Mouse (Mus musculus): ENCODE measurements at regions not wholly inside any gene's neighbourhood (a gene's known extent, or its start where the extent isn't known, plus 50 kb on each side); places are given as distances from the start of the nearest gene placed in this dataset.
"Not testable (repeated sequence)": the region's sequence is repeated elsewhere in the genome, so short reads cannot be mapped to it uniquely, and the experiment has no call there.

DNA sequence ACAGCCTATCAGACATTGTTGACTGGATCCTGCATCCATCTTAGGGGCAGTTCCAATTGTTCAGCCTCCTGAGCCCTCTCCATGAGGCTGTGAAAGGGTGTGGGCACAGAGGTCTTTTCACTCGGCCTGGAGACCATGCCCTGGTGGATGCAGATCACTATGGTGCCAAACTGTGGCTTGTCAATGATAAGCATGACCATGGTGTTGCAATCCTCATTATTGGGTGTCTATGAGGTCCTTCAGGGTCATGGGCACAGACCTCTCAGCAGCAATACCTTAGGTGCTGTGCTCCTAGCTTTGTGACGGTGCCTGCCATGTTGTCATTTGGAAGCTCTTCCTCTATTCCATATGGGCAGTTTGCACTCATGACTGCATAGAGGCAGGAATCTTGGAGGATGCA is 114.0 kb upstream of the Mocs1 start:
- no peak overlapping the region for H3K9ac ChIP-seq (ENCODE audit: low read length)
- no peak overlapping the region for H3K4me2 ChIP-seq (ENCODE audit: low read depth, low read length, severe bottlenecking)
- H3K36me3 ChIP-seq (ENCODE audit: control insufficient read depth, insufficient read depth, low read length) = no peaks in the 10 kb centered on the region
- ATAC-seq (replicated peaks; ENCODE audit: low FRiP score) (no peak), DNase-seq (ENCODE audit: low spot score) (no peak)
- H3K4me3 ChIP-seq (ENCODE audit: low read depth, low read length) = no peak overlapping the region
- H3K27ac ChIP-seq (ENCODE audit: low read depth, low read length) = no peak overlapping the region
- no peaks in the 10 kb centered on the region for H3K4me1 ChIP-seq (replicated peaks; ENCODE audit: control insufficient read depth, insufficient read depth, low read length)
- no peaks in the 10 kb centered on the region for H3K27me3 ChIP-seq (ENCODE audit: control insufficient read depth, insufficient read depth, low read length)
- 84% methylated on average over 2 of the region's 2 CpGs for whole genome bisulfite sequencing
- H3K9me3 ChIP-seq (ENCODE audit: control insufficient read depth, low read length) = no peaks in the 10 kb centered on the region

DNA sequence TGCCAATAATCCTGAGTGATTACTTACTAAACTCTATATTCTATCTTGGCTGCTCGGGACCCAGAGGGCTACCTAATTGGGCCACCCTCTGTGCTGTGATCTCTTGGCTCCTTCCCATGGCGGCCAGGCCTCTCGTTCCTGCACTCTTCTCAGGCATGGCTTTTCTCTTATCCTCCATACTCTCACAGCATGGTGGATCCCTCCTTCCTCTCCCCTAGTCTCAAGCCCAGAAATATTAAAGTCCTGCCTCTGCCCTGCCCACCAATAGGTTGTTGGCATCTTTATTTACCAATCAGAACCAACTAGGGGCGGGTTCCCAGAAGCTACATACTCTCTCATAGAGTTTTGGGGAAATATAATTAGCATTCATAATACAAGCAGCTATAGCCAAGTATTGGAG is 100.6 kb upstream of the Mocs1 start:
- no peaks in the 10 kb centered on the region for H3K9me3 ChIP-seq (ENCODE audit: control insufficient read depth, low read length)
- no peaks in the 10 kb centered on the region for H3K27me3 ChIP-seq (ENCODE audit: control insufficient read depth, insufficient read depth, low read length)
- H3K36me3 ChIP-seq (ENCODE audit: control insufficient read depth, insufficient read depth, low read length) = no peaks in the 10 kb centered on the region
- H3K9ac ChIP-seq (ENCODE audit: low read length) = no peak overlapping the region
- no peaks in the 10 kb centered on the region for H3K4me1 ChIP-seq (replicated peaks; ENCODE audit: control insufficient read depth, insufficient read depth, low read length)
- DNase-seq (ENCODE audit: low spot score) (no peak), ATAC-seq (replicated peaks; ENCODE audit: low FRiP score) (no peak)
- H3K4me2 ChIP-seq (ENCODE audit: low read depth, low read length, severe bottlenecking) = no peak overlapping the region
- no peak overlapping the region for H3K27ac ChIP-seq (ENCODE audit: low read depth, low read length)
- no peak overlapping the region for H3K4me3 ChIP-seq (ENCODE audit: low read depth, low read length)
- WGBS = 43% methylated on average over 4 of the region's 4 CpGs

DNA sequence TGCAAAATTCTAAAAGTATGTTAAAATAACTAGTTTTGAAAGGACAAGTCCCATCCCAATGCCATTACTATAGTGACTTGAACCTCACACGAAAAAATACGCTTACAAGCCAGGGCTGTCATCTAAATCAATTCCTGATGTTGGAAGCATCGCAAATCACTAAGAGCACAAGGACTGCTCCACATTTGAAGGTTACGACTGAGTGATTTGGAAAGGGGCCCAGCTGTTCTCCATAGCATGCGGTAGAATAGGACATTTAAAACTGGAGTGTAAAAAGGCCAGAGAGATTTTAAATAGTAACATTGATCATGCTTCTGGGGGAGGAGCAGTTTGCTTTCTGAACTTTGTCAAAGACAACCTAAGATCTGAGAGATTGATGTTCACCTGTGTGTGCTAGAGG is 92.8 kb upstream of the Mocs1 start:
- DNase-seq (ENCODE audit: low spot score) (no peak), ATAC-seq (replicated peaks; ENCODE audit: low FRiP score) (no peak)
- H3K4me2 ChIP-seq (ENCODE audit: low read depth, low read length, severe bottlenecking) = no peak overlapping the region
- H3K9me3 ChIP-seq (ENCODE audit: control insufficient read depth, low read length) = no peaks in the 10 kb centered on the region
- H3K9ac ChIP-seq (ENCODE audit: low read length) = no peak overlapping the region
- H3K36me3 ChIP-seq (ENCODE audit: control insufficient read depth, insufficient read depth, low read length) = no peaks in the 10 kb centered on the region
- no peaks in the 10 kb centered on the region for H3K4me1 ChIP-seq (replicated peaks; ENCODE audit: control insufficient read depth, insufficient read depth, low read length)
- H3K27me3 ChIP-seq (ENCODE audit: control insufficient read depth, insufficient read depth, low read length) = no peaks in the 10 kb centered on the region
- no peak overlapping the region for H3K27ac ChIP-seq (ENCODE audit: low read depth, low read length)
- WGBS = 91% methylated on average over 5 of the region's 5 CpGs
- H3K4me3 ChIP-seq (ENCODE audit: low read depth, low read length) = no peak overlapping the region

DNA sequence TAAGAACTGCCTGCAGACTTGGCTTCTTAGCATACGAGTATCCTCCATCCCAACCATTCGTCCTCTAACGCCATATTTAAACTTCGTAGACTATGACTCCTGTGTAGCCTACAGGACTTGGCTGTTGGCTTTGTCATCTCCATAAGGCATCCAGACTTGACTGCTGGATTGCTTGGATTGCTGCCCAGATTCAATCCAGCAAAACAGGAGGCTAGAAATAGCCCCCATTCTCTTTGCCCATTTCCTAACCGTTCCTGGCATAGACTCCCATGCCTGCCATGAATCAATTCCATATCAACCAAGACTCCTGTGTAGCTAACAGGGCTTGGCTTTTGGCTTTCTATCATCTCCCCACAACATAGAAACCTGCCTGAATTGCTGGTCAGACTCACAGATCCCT is 90.3 kb upstream of the Mocs1 start:
- no peaks in the 10 kb centered on the region for H3K27me3 ChIP-seq (ENCODE audit: control insufficient read depth, insufficient read depth, low read length)
- H3K4me3 ChIP-seq (ENCODE audit: low read depth, low read length) = no peak overlapping the region
- DNase-seq (ENCODE audit: low spot score) = no peak
- H3K9ac ChIP-seq (ENCODE audit: low read length) = no peak overlapping the region
- WGBS = 95% methylated on average over 5 of the region's 5 CpGs
- ATAC-seq (replicated peaks; ENCODE audit: low FRiP score) = no peak
- H3K36me3 ChIP-seq (ENCODE audit: control insufficient read depth, insufficient read depth, low read length) = no peaks in the 10 kb centered on the region
- no peak overlapping the region for H3K4me2 ChIP-seq (ENCODE audit: low read depth, low read length, severe bottlenecking)
- no peaks in the 10 kb centered on the region for H3K9me3 ChIP-seq (ENCODE audit: control insufficient read depth, low read length)
- H3K4me1 ChIP-seq (replicated peaks; ENCODE audit: control insufficient read depth, insufficient read depth, low read length) = no peaks in the 10 kb centered on the region
- no peak overlapping the region for H3K27ac ChIP-seq (ENCODE audit: low read depth, low read length)

DNA sequence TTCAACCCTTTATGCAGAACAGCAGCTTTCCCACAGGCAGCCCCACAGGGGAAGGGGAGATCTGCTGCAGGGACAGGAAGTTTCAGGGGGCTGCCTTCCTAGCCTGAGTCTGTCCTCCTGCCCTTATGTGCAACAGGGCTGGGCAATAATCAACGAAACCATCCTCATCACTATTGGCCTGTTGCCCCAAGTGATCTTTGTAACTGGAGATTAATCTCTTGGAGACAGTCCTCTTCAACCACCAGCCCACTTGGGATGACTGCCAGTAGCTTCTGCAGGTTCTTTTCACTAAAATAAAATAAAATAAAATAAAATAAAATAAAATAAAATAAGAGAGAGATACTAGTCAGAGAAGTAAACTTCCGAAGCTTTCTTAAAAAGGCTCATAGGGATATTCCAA is 85.5 kb upstream of the Mocs1 start:
- no peak overlapping the region for H3K4me3 ChIP-seq (ENCODE audit: low read depth, low read length)
- H3K9ac ChIP-seq (ENCODE audit: low read length) = no peak overlapping the region
- no peak overlapping the region for H3K4me2 ChIP-seq (ENCODE audit: low read depth, low read length, severe bottlenecking)
- no peaks in the 10 kb centered on the region for H3K9me3 ChIP-seq (ENCODE audit: control insufficient read depth, low read length)
- H3K27ac ChIP-seq (ENCODE audit: low read depth, low read length) = no peak overlapping the region
- 83% methylated on average over 2 of the region's 2 CpGs for WGBS
- no peaks in the 10 kb centered on the region for H3K4me1 ChIP-seq (replicated peaks; ENCODE audit: control insufficient read depth, insufficient read depth, low read length)
- H3K36me3 ChIP-seq (ENCODE audit: control insufficient read depth, insufficient read depth, low read length) = no peaks in the 10 kb centered on the region
- ATAC-seq (replicated peaks; ENCODE audit: low FRiP score) = no peak
- DNase-seq (ENCODE audit: low spot score) = no peak
- H3K27me3 ChIP-seq (ENCODE audit: control insufficient read depth, insufficient read depth, low read length) = no peaks in the 10 kb centered on the region

DNA sequence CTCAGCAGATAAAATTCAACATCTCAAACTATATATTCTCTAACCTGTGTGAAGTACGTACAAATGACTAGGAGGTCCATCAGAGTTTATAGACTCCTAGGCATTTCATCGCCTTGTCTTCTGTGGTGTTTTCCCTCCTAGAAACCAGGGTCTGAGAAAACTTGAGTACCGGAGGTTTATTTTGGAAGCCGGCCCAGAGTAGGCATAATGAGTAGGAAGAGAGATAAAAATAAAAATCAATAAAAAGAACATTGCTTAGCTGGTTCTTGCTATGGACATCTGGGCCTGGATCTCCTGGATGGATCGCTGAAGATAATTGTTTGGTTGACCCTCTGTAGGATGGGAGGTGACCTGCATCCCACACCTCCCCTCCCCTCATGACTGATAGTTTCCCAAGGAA is 81.5 kb upstream of the Mocs1 start:
- H3K9ac ChIP-seq (ENCODE audit: low read length) = no peak overlapping the region
- H3K4me3 ChIP-seq (ENCODE audit: low read depth, low read length) = no peak overlapping the region
- DNase-seq (ENCODE audit: low spot score) (no peak), ATAC-seq (replicated peaks; ENCODE audit: low FRiP score) (no peak)
- H3K9me3 ChIP-seq (ENCODE audit: control insufficient read depth, low read length) = no peaks in the 10 kb centered on the region
- H3K36me3 ChIP-seq (ENCODE audit: control insufficient read depth, insufficient read depth, low read length) = no peaks in the 10 kb centered on the region
- WGBS = 92% methylated on average over 5 of the region's 5 CpGs
- no peaks in the 10 kb centered on the region for H3K4me1 ChIP-seq (replicated peaks; ENCODE audit: control insufficient read depth, insufficient read depth, low read length)
- H3K4me2 ChIP-seq (ENCODE audit: low read depth, low read length, severe bottlenecking) = no peak overlapping the region
- H3K27me3 ChIP-seq (ENCODE audit: control insufficient read depth, insufficient read depth, low read length) = no peaks in the 10 kb centered on the region
- H3K27ac ChIP-seq (ENCODE audit: low read depth, low read length) = no peak overlapping the region

DNA sequence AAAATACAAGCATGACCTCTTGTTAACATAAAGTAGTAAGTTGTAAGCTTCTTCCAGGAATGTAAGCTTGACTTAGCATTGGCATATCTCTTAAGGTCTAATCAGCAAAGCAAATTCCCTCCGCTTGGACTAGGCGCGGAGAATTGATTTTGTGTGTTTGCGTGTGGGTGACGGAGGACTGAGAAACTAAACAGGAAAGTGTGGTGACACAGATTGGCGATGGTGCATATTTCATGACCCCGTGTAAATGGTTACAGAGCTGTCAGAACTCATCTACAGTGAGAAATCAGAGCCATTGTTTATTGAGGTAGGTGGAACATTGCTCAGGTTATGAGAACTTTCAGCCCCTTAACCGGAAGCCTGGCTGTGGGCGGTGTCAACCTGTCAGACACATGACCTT is 78.8 kb upstream of the Mocs1 start:
- H3K4me2 ChIP-seq (ENCODE audit: low read depth, low read length, severe bottlenecking) = no peak overlapping the region

DNA sequence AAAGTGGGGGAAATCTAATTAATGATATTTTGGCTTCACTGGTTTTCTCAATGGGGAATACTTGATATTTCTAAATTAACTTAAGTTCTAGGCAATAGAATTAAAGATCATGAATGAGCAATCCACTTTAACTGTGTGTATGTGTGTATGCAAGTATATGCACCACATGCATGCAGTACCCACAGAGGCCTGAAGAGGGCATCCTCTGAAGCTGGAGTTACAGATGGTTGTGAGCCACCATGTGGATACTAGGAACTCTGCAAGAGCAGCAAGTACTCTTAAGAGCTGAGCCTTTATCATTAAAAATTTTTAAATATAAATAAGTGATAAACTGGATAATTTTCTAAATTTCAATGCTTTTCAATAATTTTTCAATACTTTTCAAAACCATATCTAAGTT is 69.0 kb upstream of the Mocs1 start:
- no peaks in the 10 kb centered on the region; the same call in 1 of the 2 replicates for H3K9me3 ChIP-seq (ENCODE audit: control insufficient read depth, low read length)
- no peak overlapping the region for H3K4me2 ChIP-seq (ENCODE audit: low read depth, low read length, severe bottlenecking)
- H3K27me3 ChIP-seq (ENCODE audit: control insufficient read depth, insufficient read depth, low read length) = no peaks in the 10 kb centered on the region
- H3K36me3 ChIP-seq (ENCODE audit: control insufficient read depth, insufficient read depth, low read length) = no peaks in the 10 kb centered on the region
- no peak overlapping the region for H3K9ac ChIP-seq (ENCODE audit: low read length)
- no peak overlapping the region for H3K4me3 ChIP-seq (ENCODE audit: low read depth, low read length)
- ATAC-seq (replicated peaks; ENCODE audit: low FRiP score) = no peak
- H3K27ac ChIP-seq (ENCODE audit: low read depth, low read length) = no peak overlapping the region
- DNase-seq (ENCODE audit: low spot score) = no peak
- no peaks in the 10 kb centered on the region for H3K4me1 ChIP-seq (replicated peaks; ENCODE audit: control insufficient read depth, insufficient read depth, low read length)

More for the DNA sequence above, 78.8 kb upstream of the Mocs1 start:
- Histone ChIP-seq H3K4me1 (replicated peaks; ENCODE audit: control insufficient read depth, insufficient read depth, low read length) (no peaks in the 10 kb centered on the region), H3K27ac (ENCODE audit: low read depth, low read length) (no peak overlapping the region), H3K27me3 (ENCODE audit: control insufficient read depth, insufficient read depth, low read length) (no peaks in the 10 kb centered on the region), H3K36me3 (ENCODE audit: control insufficient read depth, insufficient read depth, low read length) (no peaks in the 10 kb centered on the region), H3K9ac (ENCODE audit: low read length) (no peak overlapping the region), H3K4me3 (ENCODE audit: low read depth, low read length) (no peak overlapping the region), H3K9me3 (ENCODE audit: control insufficient read depth, low read length) (no peaks in the 10 kb centered on the region)
- no peak for ATAC-seq (replicated peaks; ENCODE audit: low FRiP score)
- WGBS = 89% methylated on average over 9 of the region's 9 CpGs
- no peak for DNase-seq (ENCODE audit: low spot score)

DNA sequence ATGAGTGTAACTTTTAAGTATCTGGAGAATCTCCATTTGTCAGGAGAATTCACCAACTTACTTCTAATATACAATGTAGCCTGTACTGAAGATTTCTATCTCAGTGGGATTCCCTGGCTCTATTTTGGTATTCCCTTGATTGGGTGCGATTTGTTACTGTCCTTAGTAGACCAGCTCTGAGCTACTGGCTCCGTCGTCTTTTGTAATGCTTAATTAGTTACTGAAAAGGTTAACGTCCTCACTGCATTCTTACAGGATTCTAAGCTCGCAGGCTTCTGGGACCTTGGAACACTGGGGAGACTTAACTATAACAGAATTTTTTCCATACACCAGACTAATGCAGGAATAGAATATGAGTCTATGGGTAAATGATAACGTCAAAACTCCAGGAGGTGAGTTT is 67.9 kb upstream of the Mocs1 start:
- 23% methylated on average over 6 of the region's 6 CpGs for WGBS
- not testable (repeated sequence) for H3K4me1 ChIP-seq (replicated peaks; ENCODE audit: control insufficient read depth, insufficient read depth, low read length); ATAC-seq (replicated peaks; ENCODE audit: low FRiP score); H3K27ac ChIP-seq (ENCODE audit: low read depth, low read length); H3K36me3 ChIP-seq (ENCODE audit: control insufficient read depth, insufficient read depth, low read length); H3K4me3 ChIP-seq (ENCODE audit: low read depth, low read length); H3K9ac ChIP-seq (ENCODE audit: low read length); DNase-seq (ENCODE audit: low spot score); H3K27me3 ChIP-seq (ENCODE audit: control insufficient read depth, insufficient read depth, low read length); H3K4me2 ChIP-seq (ENCODE audit: low read depth, low read length, severe bottlenecking); H3K9me3 ChIP-seq (ENCODE audit: control insufficient read depth, low read length)
